Mouse (Mus musculus): ENCODE measurements at regions not wholly inside any gene's neighbourhood (a gene's known extent, or its start where the extent isn't known, plus 50 kb on each side); places are given as distances from the start of the nearest gene placed in this dataset.

DNA sequence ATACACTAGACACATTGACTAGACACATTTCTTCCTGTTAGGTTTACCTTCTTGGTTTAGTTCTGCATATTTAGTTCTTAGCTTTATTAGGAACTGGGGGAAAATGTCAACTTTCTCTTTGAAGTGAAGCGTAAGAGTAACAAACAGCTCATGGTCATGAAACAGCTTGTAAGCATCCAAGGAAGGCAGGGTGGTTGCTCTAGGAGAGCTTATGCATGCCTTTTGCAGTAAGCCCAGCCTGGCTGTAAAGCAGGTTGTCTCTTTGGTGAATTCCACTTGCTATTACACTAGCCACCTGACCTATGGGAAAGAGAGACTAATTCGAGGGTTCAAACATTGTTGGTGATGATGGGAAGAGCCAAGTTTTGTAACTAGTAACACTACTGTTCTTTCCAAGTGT, 168.9 kb upstream of the Trib2 start:
- TF ChIP-seq CTCF (conservative IDR thresholded peaks at IDR 0.05; ENCODE audit: low read length) (no peak), POU5F1 (IDR thresholded peaks at IDR 0.05; ENCODE audit: borderline replicate concordance, low read length) (no peak)
